Mouse (Mus musculus): ENCODE measurements around the gene Olfr478.
"Not testable (repeated sequence)": the region's sequence is repeated elsewhere in the genome, so short reads cannot be mapped to it uniquely, and the experiment has no call there.

Gene Olfr478

DNA sequence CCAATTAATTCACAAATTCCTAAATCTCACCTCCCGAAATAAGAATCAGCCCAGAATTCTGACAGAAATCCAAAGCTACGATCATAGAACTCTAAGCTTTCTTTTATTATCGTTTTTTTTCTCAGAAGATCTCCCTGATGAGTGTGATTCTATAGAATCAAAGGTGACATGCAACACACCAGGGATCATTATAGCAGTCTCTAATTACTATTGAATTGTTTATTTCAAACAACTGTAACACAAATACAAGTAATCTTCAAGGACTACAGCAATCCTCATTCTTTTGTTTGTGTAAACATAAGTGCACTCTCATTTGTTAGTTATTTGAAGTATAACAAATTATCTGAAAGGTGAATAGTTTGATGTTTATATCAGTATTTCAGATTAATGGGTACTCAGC is at the start of gene Olfr478:
Gene Olfr478, minus strand, starts transcription at position 101 of the 400 bp plus-strand sequence.
- DNase-seq (ENCODE audit: low spot score in 2 of 2), result no peak

DNA sequence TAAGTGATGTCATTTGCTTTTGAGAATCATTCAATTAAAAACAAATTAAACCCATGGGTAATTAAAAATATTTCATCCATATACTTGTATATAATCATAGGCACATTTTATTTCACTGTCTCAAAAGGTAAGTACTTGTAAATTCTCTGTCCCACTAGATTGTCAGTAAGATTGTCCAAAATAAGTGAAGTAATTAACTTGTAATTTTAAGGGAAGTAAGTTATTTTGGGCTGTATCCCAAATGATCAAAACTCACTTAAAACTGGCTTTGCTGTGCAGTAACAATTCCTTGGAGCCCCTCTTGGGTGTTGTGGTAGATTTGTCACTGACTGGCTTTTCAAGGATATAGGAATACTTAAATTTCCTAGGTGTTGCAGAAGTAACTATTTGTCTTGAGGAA is 45.8 kb upstream of the Olfr478 start, which contains the start of gene Olfr481:
Gene Olfr481, plus strand, starts transcription at position 301 of the 400 bp plus-strand sequence.
- DNase-seq (ENCODE audit: low spot score in 2 of 2), result no peak

DNA sequence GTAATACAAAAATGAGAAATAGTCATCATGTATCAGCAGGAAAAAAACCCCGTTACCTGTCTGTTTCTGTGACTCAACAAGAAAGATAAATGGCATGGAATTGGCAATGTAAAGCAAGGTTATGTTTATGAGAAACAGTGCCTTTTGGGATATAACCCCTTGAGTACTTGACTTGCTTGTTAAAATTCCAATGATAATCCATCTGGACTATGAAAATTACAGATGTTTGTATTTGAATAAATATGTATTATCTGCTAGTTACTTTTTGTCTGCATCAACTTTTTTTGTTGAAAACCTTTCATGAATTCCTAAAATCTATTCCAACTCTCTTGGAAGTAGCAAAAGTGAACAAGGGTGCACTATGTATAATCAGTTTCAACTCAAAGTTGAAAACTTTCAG is 33.5 kb upstream of the Olfr478 start, which contains the start of gene Olfr480:
Gene Olfr480, minus strand, starts transcription at position 101 of the 400 bp plus-strand sequence.
- no peak for DNase-seq (ENCODE audit: low spot score in 2 of 2)

DNA sequence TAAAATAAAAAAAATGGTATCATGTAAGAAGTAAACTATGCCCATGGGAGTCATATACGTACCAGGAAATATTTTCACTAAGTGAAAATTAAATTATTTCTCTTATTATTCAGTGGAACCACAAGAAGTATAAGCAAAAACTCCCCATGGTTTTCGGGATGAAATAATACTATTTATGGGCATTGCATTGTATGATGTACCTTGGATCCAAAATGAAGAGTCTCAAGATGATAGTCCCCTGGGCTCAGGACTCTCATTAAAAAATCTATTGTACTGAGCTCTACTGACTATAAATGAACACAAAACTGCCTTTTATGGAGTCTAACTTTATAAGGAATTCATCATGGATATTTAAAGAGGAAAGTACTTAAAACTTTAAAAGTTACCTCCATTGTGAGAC is 16.6 kb upstream of the Olfr478 start, which contains the start of gene Olfr479:
Gene Olfr479, plus strand, starts transcription at position 301 of the 400 bp plus-strand sequence.
- DNase-seq (ENCODE audit: low spot score in 2 of 2), result no peak

DNA sequence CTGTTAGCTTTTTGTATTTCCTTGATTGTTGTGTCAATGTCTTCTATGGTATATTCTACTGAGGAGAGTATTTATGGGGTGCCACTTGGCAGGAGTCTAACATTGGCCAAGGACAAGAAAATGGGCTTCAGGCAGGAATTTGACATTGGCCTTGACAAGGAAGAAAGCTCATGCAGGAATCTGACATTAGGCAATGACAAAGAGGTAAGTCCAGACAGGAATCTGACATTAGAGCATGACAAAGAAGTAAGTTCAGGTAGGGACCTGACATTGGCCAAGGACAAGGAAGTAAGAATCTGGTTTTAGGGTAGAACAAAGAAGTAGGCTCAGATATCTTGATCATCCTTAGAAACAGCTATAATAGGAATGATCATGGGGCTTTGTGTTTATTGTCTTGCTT is 19.5 kb downstream of the Olfr478 start:
- DNase-seq (ENCODE audit: low spot score in 2 of 2), result not testable (repeated sequence)

DNA sequence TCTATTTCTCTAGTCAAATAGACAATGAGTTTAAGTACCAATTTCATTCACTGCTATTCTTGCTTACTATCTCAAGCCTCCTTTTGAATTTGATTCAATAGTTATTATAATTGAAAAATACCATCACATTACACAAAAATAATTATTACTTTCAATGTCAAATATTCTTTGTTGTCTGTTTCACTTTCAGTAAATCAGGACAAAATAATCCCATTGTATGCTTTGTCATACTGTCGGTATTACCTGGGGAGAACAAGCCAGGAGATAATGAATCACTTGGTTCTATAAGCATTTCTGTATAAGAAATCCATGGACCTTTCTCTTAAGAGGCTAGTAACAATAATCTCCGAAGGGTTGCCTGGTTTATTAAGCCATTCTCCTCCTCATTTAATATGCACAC is 47.4 kb downstream of the Olfr478 start, which contains the start of gene Olfr477:
Gene Olfr477, plus strand, starts transcription at position 301 of the 400 bp plus-strand sequence.
- no peak for DNase-seq (ENCODE audit: low spot score in 2 of 2)

Measured in right cerebral cortex, postnatal 36 days (tissue).